Mouse (Mus musculus): ENCODE measurements around the gene Enho. TPM values are rescaled to one million over a fixed set of nuclear protein-coding genes. Genes with fewer than 3 reads are reported as not detected.

The Enho gene
- polyA plus RNA-seq, 2 experiments: 12.5 to 15.6 TPM

DNA sequence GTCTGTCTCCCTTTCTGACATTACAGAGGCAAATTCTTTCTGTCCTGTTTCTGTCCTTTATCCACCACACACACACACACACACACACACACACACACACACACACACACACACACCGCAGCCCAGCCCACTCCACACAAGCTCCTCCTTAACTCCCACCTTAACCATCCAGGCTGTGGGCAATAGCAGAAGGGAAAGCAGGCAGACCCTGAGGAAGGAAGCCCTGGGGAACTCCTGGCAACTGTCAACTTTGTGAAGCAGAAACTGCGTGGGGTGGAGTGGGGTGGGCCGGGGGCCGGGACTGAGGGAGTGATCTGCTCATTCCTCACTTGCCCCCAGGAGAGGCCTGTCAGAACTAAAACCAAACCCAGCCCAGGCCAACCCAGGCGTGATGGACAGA, 31.4 kb upstream of the Enho start:
- 19% methylated on average over 5 of the region's 5 CpGs for WGBS
- no peak overlapping the region for H3K4me2 ChIP-seq (replicated peaks; ENCODE audit: low read depth, low read length, severe bottlenecking)
- H3K4me3 ChIP-seq (replicated peaks; ENCODE audit: low read length): no peak overlapping the region
- peaks cover 13% of the 10 kb centered on the region for H3K4me1 ChIP-seq (ENCODE audit: control insufficient read depth, insufficient read depth, low read length)
- no peaks in the 10 kb centered on the region for H3K36me3 ChIP-seq (ENCODE audit: control insufficient read depth, insufficient read depth, low read length)
- no peak for TF ChIP-seq POLR2A (IDR thresholded peaks at IDR 0.05; ENCODE audit: borderline replicate concordance, extremely low read depth, insufficient read depth, insufficient read length)
- ATAC-seq (ENCODE audit: low FRiP score, low read depth) (no peak), DNase-seq (ENCODE audit: low spot score) (no peak)
- peaks cover 59% of the 10 kb centered on the region for H3K27me3 ChIP-seq (ENCODE audit: control insufficient read depth, insufficient read depth, low read length)
- H3K27ac ChIP-seq (replicated peaks; ENCODE audit: low read depth, low read length): no peak overlapping the region
- H3K9ac ChIP-seq (ENCODE audit: low read depth, low read length, severe bottlenecking): no peak overlapping the region
- no peaks in the 10 kb centered on the region for H3K9me3 ChIP-seq (ENCODE audit: control insufficient read depth, low read length)

DNA sequence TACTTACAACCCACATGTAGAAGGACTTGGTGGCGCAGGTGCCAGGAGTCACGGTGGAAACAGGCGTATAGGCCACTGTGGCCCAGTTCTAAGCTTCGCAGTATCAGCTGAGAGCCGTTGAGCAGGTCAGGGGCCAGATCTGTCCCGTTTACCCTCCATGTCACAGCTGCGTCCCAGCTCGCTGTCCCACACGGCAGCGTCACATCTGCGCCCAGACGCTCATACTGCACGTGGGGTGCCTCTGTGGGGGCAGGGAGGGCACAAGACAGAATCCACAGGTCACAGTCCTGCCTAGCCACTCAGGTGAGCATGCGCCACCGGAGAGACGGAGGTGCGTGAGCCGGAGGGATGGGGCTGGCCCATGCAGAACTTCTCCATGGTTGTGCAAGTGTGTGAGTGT, 30.7 kb upstream of the Enho start:
- Histone ChIP-seq H3K27ac (replicated peaks; ENCODE audit: low read depth, low read length) (no peak overlapping the region), H3K36me3 (ENCODE audit: control insufficient read depth, insufficient read depth, low read length) (no peaks in the 10 kb centered on the region), H3K9me3 (ENCODE audit: control insufficient read depth, low read length) (no peaks in the 10 kb centered on the region), H3K4me3 (replicated peaks; ENCODE audit: low read length) (no peak overlapping the region), H3K9ac (ENCODE audit: low read depth, low read length, severe bottlenecking) (no peak overlapping the region), H3K4me1 (ENCODE audit: control insufficient read depth, insufficient read depth, low read length) (peaks cover 13% of the 10 kb centered on the region), H3K27me3 (ENCODE audit: control insufficient read depth, insufficient read depth, low read length) (peaks cover 58% of the 10 kb centered on the region), H3K4me2 (replicated peaks; ENCODE audit: low read depth, low read length, severe bottlenecking) (no peak overlapping the region)
- WGBS: 79% methylated on average over 18 of the region's 18 CpGs
- no peak for TF ChIP-seq POLR2A (IDR thresholded peaks at IDR 0.05; ENCODE audit: borderline replicate concordance, extremely low read depth, insufficient read depth, insufficient read length)
- ATAC-seq (ENCODE audit: low FRiP score, low read depth) (no peak), DNase-seq (ENCODE audit: low spot score) (no peak)

DNA sequence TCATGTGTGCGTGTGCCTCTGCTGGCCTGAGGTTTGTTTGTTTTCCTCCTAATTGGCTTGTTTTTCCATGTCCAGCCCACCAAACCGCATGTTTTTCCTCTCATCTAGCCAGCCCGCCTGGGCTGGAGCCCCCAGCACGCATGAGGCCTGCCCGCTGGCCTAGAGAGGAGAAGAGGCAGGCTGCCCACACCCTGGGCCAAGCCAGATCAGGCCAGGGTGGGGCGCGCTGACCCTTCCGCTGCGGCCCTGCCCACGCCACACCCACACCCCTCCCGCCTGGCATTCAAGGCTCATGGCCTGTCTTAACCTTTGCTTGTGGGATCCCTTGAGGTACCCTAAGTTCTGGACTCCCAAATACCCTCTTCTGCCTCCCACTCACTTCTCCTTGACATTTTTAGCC, 26.5 kb upstream of the Enho start:
- Histone ChIP-seq H3K9ac (ENCODE audit: low read depth, low read length, severe bottlenecking) (no peak overlapping the region), H3K27me3 (ENCODE audit: control insufficient read depth, insufficient read depth, low read length) (peaks cover 46% of the 10 kb centered on the region), H3K4me1 (ENCODE audit: control insufficient read depth, insufficient read depth, low read length) (peaks cover 33% of the 10 kb centered on the region), H3K36me3 (ENCODE audit: control insufficient read depth, insufficient read depth, low read length) (no peaks in the 10 kb centered on the region), H3K4me3 (replicated peaks; ENCODE audit: low read length) (no peak overlapping the region), H3K27ac (replicated peaks; ENCODE audit: low read depth, low read length) (no peak overlapping the region), H3K9me3 (ENCODE audit: control insufficient read depth, low read length) (no peaks in the 10 kb centered on the region), H3K4me2 (replicated peaks; ENCODE audit: low read depth, low read length, severe bottlenecking) (no peak overlapping the region)
- no peak for TF ChIP-seq POLR2A (IDR thresholded peaks at IDR 0.05; ENCODE audit: borderline replicate concordance, extremely low read depth, insufficient read depth, insufficient read length)
- no peak for ATAC-seq (ENCODE audit: low FRiP score, low read depth)
- no peak for DNase-seq (ENCODE audit: low spot score)
- 79% methylated on average over 9 of the region's 11 CpGs for WGBS

DNA sequence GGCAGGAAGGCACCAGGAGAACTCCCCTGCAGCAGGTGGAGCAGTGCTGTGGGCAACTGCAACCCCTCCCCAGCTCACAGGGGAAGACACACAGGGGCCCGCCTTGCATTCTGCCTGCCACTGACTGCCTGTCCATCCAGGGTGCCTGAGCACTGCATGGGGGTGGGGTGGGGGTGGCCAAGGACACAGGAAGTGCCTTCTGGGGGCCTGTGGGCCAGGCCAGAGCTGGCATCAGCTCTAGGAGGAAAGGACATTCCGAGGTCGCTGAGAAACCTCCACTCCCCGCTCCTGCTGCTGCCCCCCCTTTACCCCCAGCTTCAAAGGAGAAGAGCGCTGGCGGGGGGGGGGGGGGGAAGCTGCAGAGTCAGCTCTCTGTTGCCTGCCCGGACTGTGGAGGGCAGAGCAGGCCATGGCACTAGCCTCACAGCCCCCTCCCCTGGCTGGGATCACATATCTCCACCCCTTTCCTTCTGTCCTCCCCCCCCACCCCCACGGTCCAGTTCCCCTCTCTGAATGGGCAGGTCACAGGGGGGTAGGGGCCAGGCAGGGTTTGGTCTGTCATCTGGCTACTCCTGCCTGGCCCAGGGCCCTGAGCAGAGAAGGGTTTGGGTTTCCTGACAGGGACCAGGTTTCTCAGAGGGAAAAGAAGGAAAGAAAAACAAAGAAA, 25.0 kb upstream of the Enho start:
- Histone ChIP-seq H3K36me3 (ENCODE audit: control insufficient read depth, insufficient read depth, low read length) (no peaks in the 10 kb centered on the region), H3K27ac (replicated peaks; ENCODE audit: low read depth, low read length) (no peak overlapping the region), H3K9ac (ENCODE audit: low read depth, low read length, severe bottlenecking) (no peak overlapping the region), H3K4me2 (replicated peaks; ENCODE audit: low read depth, low read length, severe bottlenecking) (no peak overlapping the region), H3K4me3 (replicated peaks; ENCODE audit: low read length) (no peak overlapping the region), H3K27me3 (ENCODE audit: control insufficient read depth, insufficient read depth, low read length) (peaks cover 38% of the 10 kb centered on the region), H3K9me3 (ENCODE audit: control insufficient read depth, low read length) (no peaks in the 10 kb centered on the region), H3K4me1 (ENCODE audit: control insufficient read depth, insufficient read depth, low read length) (peaks cover 47% of the 10 kb centered on the region)
- WGBS: 4% methylated on average over 3 of the region's 8 CpGs
- ATAC-seq (ENCODE audit: low FRiP score, low read depth) (no peak), DNase-seq (ENCODE audit: low spot score) (no peak)
- no peak for TF ChIP-seq POLR2A (IDR thresholded peaks at IDR 0.05; ENCODE audit: borderline replicate concordance, extremely low read depth, insufficient read depth, insufficient read length)

DNA sequence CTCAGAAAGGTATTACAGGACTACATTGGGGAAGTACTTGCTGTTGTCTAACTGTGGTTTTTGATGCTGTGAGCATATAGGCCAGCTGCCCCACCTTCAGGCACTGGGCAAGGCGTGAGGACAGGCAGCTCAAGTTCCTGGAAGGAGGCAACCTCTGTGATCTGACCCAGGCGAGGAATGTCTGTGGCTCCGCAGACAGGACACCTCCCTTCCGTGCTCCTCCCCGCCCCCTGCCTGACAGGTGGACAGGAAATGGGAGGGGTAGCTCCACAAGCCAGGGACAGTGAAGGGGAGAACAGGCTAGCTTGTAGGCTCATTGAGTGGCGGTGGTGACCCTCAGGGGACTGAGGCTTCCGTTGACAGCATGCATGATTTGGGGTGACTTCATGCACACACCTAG, 24.4 kb upstream of the Enho start:
- ATAC-seq (ENCODE audit: low FRiP score, low read depth): no peak
- no peak overlapping the region for H3K9ac ChIP-seq (ENCODE audit: low read depth, low read length, severe bottlenecking)

More for the DNA sequence above, 24.4 kb upstream of the Enho start:
- Histone ChIP-seq H3K27me3 (ENCODE audit: control insufficient read depth, insufficient read depth, low read length) (peaks cover 38% of the 10 kb centered on the region), H3K36me3 (ENCODE audit: control insufficient read depth, insufficient read depth, low read length) (no peaks in the 10 kb centered on the region), H3K4me2 (replicated peaks; ENCODE audit: low read depth, low read length, severe bottlenecking) (no peak overlapping the region), H3K4me1 (ENCODE audit: control insufficient read depth, insufficient read depth, low read length) (peaks cover 53% of the 10 kb centered on the region), H3K4me3 (replicated peaks; ENCODE audit: low read length) (no peak overlapping the region), H3K27ac (replicated peaks; ENCODE audit: low read depth, low read length) (no peak overlapping the region), H3K9me3 (ENCODE audit: control insufficient read depth, low read length) (no peaks in the 10 kb centered on the region)
- WGBS: 24% methylated on average over 7 of the region's 7 CpGs
- DNase-seq (ENCODE audit: low spot score): no peak
- no peak for TF ChIP-seq POLR2A (IDR thresholded peaks at IDR 0.05; ENCODE audit: borderline replicate concordance, extremely low read depth, insufficient read depth, insufficient read length)

Measured in limb, embryonic 14.5 days (tissue).